8 mouse cellular contexts compared by ENCODE assay signal in genomic region chr10:5499684-5500369, GRCm38 (mm10). TPM values are rescaled to one million over a fixed set of nuclear protein-coding genes. Genes with fewer than 3 reads are reported as not detected.
A peak's percentile ranks its signal among the peaks of the same experiment; 100 is the strongest.
DNase-seq lines count a peak whose midpoint lies in the region; ATAC-seq and TF ChIP-seq lines count a peak whose summit lies in the region.
"Not testable (repeated sequence)": the region's sequence is repeated elsewhere in the genome, so short reads cannot be mapped to it uniquely, and the experiment has no call there.

No protein-coding gene starts in this region.

- not testable (repeated sequence) for H3K9ac ChIP-seq in lung, embryonic 14.5 days; midbrain, embryonic 14.5 days (replicated peaks; ENCODE audit: low read length)

- not testable (repeated sequence) for H3K27me3 ChIP-seq in G1E (ENCODE audit: insufficient read depth, low read length); cerebellum, adult 2 months (ENCODE audit: control insufficient read depth, insufficient read depth, low read length); lung, embryonic 14.5 days (ENCODE audit: insufficient read depth, low read length); midbrain, embryonic 14.5 days (ENCODE audit: control insufficient read depth, insufficient read depth, low read length)

- TF ChIP-seq CTCF in G1E (IDR thresholded peaks at IDR 0.05; ENCODE audit: low read depth, low read length); cerebellum, adult 2 months (IDR thresholded peaks at IDR 0.05; ENCODE audit: borderline replicate concordance, insufficient read depth, low read depth, low read length); lung, embryonic 14.5 days (IDR thresholded peaks at IDR 0.05; ENCODE audit: low read depth): not testable (repeated sequence)

- H3K4me1 ChIP-seq in G1E (ENCODE audit: insufficient read depth, low read depth, low read length); lung, embryonic 14.5 days (ENCODE audit: insufficient read depth); midbrain, embryonic 14.5 days (ENCODE audit: control insufficient read depth, insufficient read depth, low read length): not testable (repeated sequence)
- H3K4me1 ChIP-seq in cerebellum, adult 2 months (ENCODE audit: control insufficient read depth, insufficient read depth, low read length) = peaks cover 39% of the 10 kb centered on the region

- H3K36me3 ChIP-seq in G1E (replicated peaks); lung, embryonic 14.5 days (ENCODE audit: insufficient read depth); midbrain, embryonic 14.5 days (ENCODE audit: control insufficient read depth, insufficient read depth, low read length): not testable (repeated sequence)

- peak overlapping the region; percentile 37 for H3K27ac ChIP-seq in cerebellum, adult 2 months (ENCODE audit: insufficient read depth, low read length)
- H3K27ac ChIP-seq in lung, embryonic 14.5 days (ENCODE audit: low read depth); midbrain, embryonic 14.5 days (replicated peaks; ENCODE audit: low read depth, low read length): not testable (repeated sequence)

- 49% methylated on average over 6 of the region's 6 CpGs for WGBS in cerebellum, adult 2 months
- 71% methylated on average over 6 of the region's 6 CpGs for WGBS in lung, embryonic 14.5 days
- whole genome bisulfite sequencing in midbrain, embryonic 14.5 days = 83% methylated on average over 6 of the region's 6 CpGs

- H3K4me2 ChIP-seq in lung, embryonic 14.5 days; midbrain, embryonic 14.5 days (ENCODE audit: low read length): not testable (repeated sequence)

- not testable (repeated sequence) for DNase-seq in G1E (ENCODE audit: low spot score)
- DNase-seq in cerebellum, adult 2 months = peak; percentile 68 to 71
- peak; percentile 69 for DNase-seq in cerebellum, postnatal 36 days
- peak; percentile 24 for DNase-seq in heart, postnatal 4 days
- peak; percentile 28 to 50 for DNase-seq in layer of hippocampus, adult 8-10 months (ENCODE audit: low spot score in 2 of 2)
- peak; percentile 52 for DNase-seq in lung, embryonic 14.5 days
- peak; percentile 12 for DNase-seq in midbrain, embryonic 14.5 days
- peak; percentile 50 for DNase-seq in right cerebral cortex, postnatal 14 days

- TF ChIP-seq POLR2A in cerebellum, adult 2 months (IDR thresholded peaks at IDR 0.05; ENCODE audit: borderline replicate concordance, insufficient read depth, low read length) = not testable (repeated sequence)

- H3K4me3 ChIP-seq in G1E (ENCODE audit: low read depth, low read length); cerebellum, adult 2 months (replicated peaks; ENCODE audit: insufficient read depth, low read depth, low read length); lung, embryonic 14.5 days (ENCODE audit: low read depth, low read length); midbrain, embryonic 14.5 days (replicated peaks; ENCODE audit: low read depth, low read length): not testable (repeated sequence)

- peak; percentile 15; the same call in 1 of the 2 replicates for ATAC-seq in G1E (ENCODE audit: extremely low read depth, insufficient number of reproducible peaks, low FRiP score, poor library complexity, severe bottlenecking)
- ATAC-seq in lung, embryonic 14.5 days (ENCODE audit: insufficient read depth); midbrain, embryonic 14.5 days (ENCODE audit: low FRiP score, low TSS enrichment): not testable (repeated sequence)

- not testable (repeated sequence) for H3K9me3 ChIP-seq in G1E (replicated peaks); lung, embryonic 14.5 days (ENCODE audit: low read depth, low read length); midbrain, embryonic 14.5 days (ENCODE audit: control insufficient read depth, low read length)

RNA-seq across cellular contexts. Expression of gene Syne1, which starts 51.5 kb away (rescaled TPM):
- total RNA-seq in G1E (2014; fragmentation: Nextera tagmentation) = 76.7 and 85.0 TPM in 2 replicates
- total RNA-seq in G1E (2017) = 51.9 and 59.1 TPM in 2 replicates
- 7.6 and 10.8 TPM in 2 replicates for polyA plus RNA-seq in G1E (2012)
- polyA plus RNA-seq in cerebellum, adult 2 months (2012; rRNA removed) = 295 and 355 TPM in 2 replicates
- 10 to 100 TPM; 84.4 to 84.6 TPM for total RNA-seq in heart, postnatal 4 days (2021)
- 100 to 1,000 TPM; 272 to 326 (median 297) TPM for total RNA-seq in layer of hippocampus, adult 8-10 months (2022)
- 7.9 and 9.0 TPM in 2 replicates for polyA plus RNA-seq in lung, embryonic 14.5 days (2014; fragmentation: Nextera tagmentation; extraction: Ambion mirVana)
- 17.8 and 20.7 TPM in 2 replicates for polyA plus RNA-seq in midbrain, embryonic 14.5 days (2014; fragmentation: Nextera tagmentation; extraction: Ambion mirVana)

Comparison
In these comparisons a context has a peak if more than half of its experiments do, and no peak if none do; other contexts are left out.
1. RNA of gene Syne1, which starts 51.5 kb away (polyA plus RNA-seq): 295 to 355 TPM in cerebellum, adult 2 months; 17.8 to 20.7 TPM in midbrain, embryonic 14.5 days, 7.6 to 10.8 TPM in G1E and 7.9 to 9.0 TPM in lung, embryonic 14.5 days; every median in the first group is over 10 times any median in the second.